Mouse (Mus musculus): ENCODE measurements around the gene Negr1.

DNA sequence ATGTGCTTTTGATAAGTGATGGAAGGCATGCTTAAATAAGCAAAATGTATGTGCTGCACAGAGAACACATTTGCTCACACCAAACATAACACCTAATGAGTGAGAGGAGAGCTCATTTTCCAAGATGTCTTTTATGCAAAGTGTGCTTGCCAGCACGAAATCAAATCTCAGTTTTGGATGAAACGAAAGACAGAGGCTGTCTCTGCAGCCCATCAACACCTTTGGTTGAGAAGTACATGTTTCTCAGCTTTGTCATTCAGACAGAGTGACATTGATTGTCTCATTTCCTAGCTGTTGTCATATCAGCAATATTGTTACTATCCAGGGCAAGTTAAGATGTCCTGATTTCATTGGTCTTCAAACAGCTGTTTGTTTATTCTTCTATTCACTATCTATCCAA is 29.5 kb downstream of the Negr1 start:
- no peak for TF ChIP-seq CTCF (IDR thresholded peaks at IDR 0.05; ENCODE audit: extremely low read depth, insufficient read depth, low read length)
- TF ChIP-seq POLR2A (IDR thresholded peaks at IDR 0.05; ENCODE audit: extremely low read depth, insufficient read depth, low read length), result no peak
